Mouse (Mus musculus): ENCODE measurements at regions not wholly inside any gene's neighbourhood (a gene's known extent, or its start where the extent isn't known, plus 50 kb on each side); places are given as distances from the start of the nearest gene placed in this dataset.

DNA sequence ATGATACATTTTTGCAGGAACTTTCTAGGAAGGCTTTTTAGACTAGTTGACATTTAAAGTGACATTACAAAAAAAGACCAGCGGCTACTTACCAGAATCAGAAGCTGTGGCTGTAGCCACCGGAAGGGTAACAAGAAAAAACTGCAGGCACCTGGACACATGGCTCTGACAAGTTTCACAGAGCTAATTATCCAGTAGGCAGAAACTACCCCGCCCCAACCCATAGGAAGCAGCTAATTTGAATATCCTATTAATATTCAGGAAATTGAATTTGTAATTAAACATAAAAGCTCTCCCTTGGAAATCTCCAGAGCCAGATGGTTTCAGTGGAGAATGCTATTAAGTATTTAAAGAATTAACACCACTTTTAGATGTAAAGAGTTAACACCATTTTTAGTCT, 79.8 kb downstream of the Ramp3 start:
- no peak overlapping the region for H3K9ac ChIP-seq (ENCODE audit: low read depth, low read length)
- no peaks in the 10 kb centered on the region for H3K4me1 ChIP-seq (ENCODE audit: control insufficient read depth, insufficient read depth, low read length)
- 83% methylated on average over 3 of the region's 3 CpGs for whole genome bisulfite sequencing
- intact Hi-C loops (cut with DNase I): no loop called here
- no peak overlapping the region for H3K4me3 ChIP-seq
- no peak overlapping the region for H3K27ac ChIP-seq
- no peak for TF ChIP-seq EP300 (IDR thresholded peaks at IDR 0.05; ENCODE audit: insufficient read depth, low read depth, low read length)
- TF ChIP-seq POLR2A (IDR thresholded peaks at IDR 0.05; ENCODE audit: insufficient read depth, low read depth, low read length): no peak
- no peak for TF ChIP-seq CTCF (IDR thresholded peaks at IDR 0.05)
- no peaks in the 10 kb centered on the region for H3K27me3 ChIP-seq (ENCODE audit: control insufficient read depth, insufficient read depth, low read length)
- H3K79me2 ChIP-seq (replicated peaks; ENCODE audit: control insufficient read depth, insufficient read depth, low read length): no peaks in the 10 kb centered on the region
- no peaks in the 10 kb centered on the region for H3K36me3 ChIP-seq (ENCODE audit: control insufficient read depth, insufficient read depth, low read length)
- DNase-seq: no peak

DNA sequence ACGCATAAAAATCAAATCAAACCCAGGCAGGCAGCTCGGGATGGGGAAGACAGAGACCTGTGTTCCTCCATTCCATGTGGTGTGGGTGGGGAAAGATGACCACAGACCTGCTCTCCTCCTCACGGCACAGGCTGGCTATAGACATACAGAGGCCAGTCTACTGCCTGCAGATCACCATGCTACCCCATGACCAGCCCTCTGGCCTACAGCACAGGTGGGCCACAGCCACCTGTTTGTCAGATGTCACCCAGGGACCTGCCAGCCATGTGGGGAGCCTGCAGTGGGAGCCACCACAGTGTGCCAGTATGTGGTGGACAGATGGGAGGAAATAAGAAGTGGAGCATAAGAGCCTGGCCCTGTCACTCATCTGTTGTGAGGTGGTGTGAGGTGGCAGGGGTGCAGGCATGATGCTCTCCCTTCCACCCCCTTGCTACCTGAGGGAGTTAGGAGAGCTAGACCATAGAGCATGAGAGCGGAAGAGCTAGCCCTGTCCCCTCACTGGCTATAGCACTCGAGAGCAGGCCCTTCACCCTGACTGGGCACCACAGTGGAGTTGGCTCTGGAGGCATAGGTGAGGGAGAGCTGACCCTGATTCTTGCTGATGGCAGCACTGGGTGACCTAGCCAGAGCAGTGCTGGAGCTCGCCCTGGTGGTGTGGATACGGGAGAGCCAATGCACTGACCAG, 76.6 kb downstream of the Ramp3 start:
- Histone ChIP-seq H3K9ac (ENCODE audit: low read depth, low read length) (no peak overlapping the region), H3K36me3 (ENCODE audit: control insufficient read depth, insufficient read depth, low read length) (no peaks in the 10 kb centered on the region), H3K27ac (no peak overlapping the region), H3K27me3 (ENCODE audit: control insufficient read depth, insufficient read depth, low read length) (no peaks in the 10 kb centered on the region), H3K4me3 (no peak overlapping the region), H3K79me2 (replicated peaks; ENCODE audit: control insufficient read depth, insufficient read depth, low read length) (no peaks in the 10 kb centered on the region), H3K4me1 (ENCODE audit: control insufficient read depth, insufficient read depth, low read length) (no peaks in the 10 kb centered on the region)
- intact Hi-C loops (cut with DNase I): no loop called here
- DNase-seq: no peak
- TF ChIP-seq EP300 (IDR thresholded peaks at IDR 0.05; ENCODE audit: insufficient read depth, low read depth, low read length): no peak
- no peak for TF ChIP-seq CTCF (IDR thresholded peaks at IDR 0.05)
- no peak for TF ChIP-seq POLR2A (IDR thresholded peaks at IDR 0.05; ENCODE audit: insufficient read depth, low read depth, low read length)
- WGBS: 81% methylated on average over 7 of the region's 7 CpGs

DNA sequence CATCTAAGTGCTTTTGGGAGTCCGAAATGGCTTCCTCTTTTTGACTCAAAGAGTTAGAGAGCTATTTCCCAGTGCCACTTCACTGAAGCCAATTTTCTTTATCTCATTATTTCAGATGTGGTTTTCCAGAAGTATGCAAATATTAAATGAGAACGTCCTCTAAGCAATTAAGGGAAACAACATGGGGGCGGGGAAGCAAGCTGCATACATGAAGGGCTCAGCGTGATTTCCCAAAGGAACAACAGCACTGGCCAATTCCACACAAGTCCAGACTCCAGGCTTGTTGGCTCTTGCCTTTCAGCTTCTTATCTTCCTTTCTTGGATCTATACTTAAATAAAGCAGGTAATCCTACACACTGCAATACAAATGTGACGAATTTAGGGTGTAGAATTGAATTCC, 73.2 kb downstream of the Ramp3 start:
- no peaks in the 10 kb centered on the region for H3K27me3 ChIP-seq (ENCODE audit: control insufficient read depth, insufficient read depth, low read length)
- H3K4me3 ChIP-seq: no peak overlapping the region
- 67% methylated on average over 5 of the region's 5 CpGs for WGBS
- no peaks in the 10 kb centered on the region for H3K36me3 ChIP-seq (ENCODE audit: control insufficient read depth, insufficient read depth, low read length)
- DNase-seq: no peak
- H3K79me2 ChIP-seq (replicated peaks; ENCODE audit: control insufficient read depth, insufficient read depth, low read length): no peaks in the 10 kb centered on the region
- intact Hi-C loops (cut with DNase I): no loop called here
- no peak overlapping the region for H3K27ac ChIP-seq
- no peaks in the 10 kb centered on the region for H3K4me1 ChIP-seq (ENCODE audit: control insufficient read depth, insufficient read depth, low read length)
- H3K9ac ChIP-seq (ENCODE audit: low read depth, low read length): no peak overlapping the region
- no peak for TF ChIP-seq POLR2A (IDR thresholded peaks at IDR 0.05; ENCODE audit: insufficient read depth, low read depth, low read length)
- no peak for TF ChIP-seq CTCF (IDR thresholded peaks at IDR 0.05)
- TF ChIP-seq EP300 (IDR thresholded peaks at IDR 0.05; ENCODE audit: insufficient read depth, low read depth, low read length): no peak

Data from heart, adult 2 months (tissue).